Mouse (Mus musculus) bone marrow, adult 2 months (tissue): ENCODE measurements around the gene Chchd6.

ENCODE experiments used
- CTCF ChIP-seq: fragments of 200-500 bp; IDR thresholded peaks from 2 replicates; pipeline ENCODE4 v1.5.1; 2011; ENCODE audit warnings: low read length, control low read depth; ENCODE audit not compliant: control insufficient read depth, insufficient read depth
- POLR2A ChIP-seq: fragments of 200-500 bp; IDR thresholded peaks from 2 replicates; pipeline ENCODE4 v1.6.1; 2011; ENCODE audit warnings: low read depth, mild to moderate bottlenecking, control low read depth, low read length, borderline replicate concordance; ENCODE audit not compliant: control insufficient read depth

DNA sequence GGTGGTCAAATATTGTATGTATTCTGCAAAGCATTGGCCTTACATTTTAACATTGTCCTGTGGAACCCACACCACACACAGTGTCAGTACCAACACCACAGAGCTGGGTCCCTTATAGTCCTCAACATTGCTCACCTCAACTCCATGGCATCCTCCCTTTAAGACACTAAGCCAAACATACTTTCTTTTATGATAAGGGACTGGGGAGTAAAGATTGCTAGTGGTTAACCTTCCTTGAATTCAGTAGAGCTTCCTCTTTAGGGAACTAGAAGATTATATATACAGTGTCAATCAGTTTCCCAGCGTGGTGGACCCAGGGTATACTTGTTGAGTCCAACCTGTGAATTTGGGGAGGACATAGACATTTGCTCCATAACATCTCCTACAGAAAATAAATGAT lies 105.9 kb downstream of the Chchd6 start:
- TF ChIP-seq CTCF: no peak
- TF ChIP-seq POLR2A: no peak
